Mouse (Mus musculus) CH12.LX (cell line): ENCODE results near the gene Wdfy3. TPM values are rescaled to one million over a fixed set of nuclear protein-coding genes. Genes with fewer than 3 reads are reported as not detected.

Experiments used
- DNase-seq: peaks from one replicate; pipeline ENCODE4 v3.0.0-alpha.2; 2013; ENCODE audit errors: extremely low read depth
- H3K27ac ChIP-seq: 2 replicates; pipeline ENCODE4 v1.5.1; 2012; ENCODE audit warnings: low read depth, mild to moderate bottlenecking, control low read depth, moderate library complexity; ENCODE audit not compliant: insufficient read depth
- H3K27me3 ChIP-seq: replicated peaks from 2 replicates; pipeline ENCODE3; 2012; ENCODE audit warnings: inconsistent platforms
- H3K36me3 ChIP-seq, 2 experiments: replicated peaks in 1 of 2; 2 replicates each; pipeline versions ENCODE3 to v1.6.1; 2012; ENCODE audit warnings: inconsistent platforms in 1 of 2, low read length in 1 of 2, mild to moderate bottlenecking in 1 of 2, mixed read lengths in 1 of 2, moderate library complexity in 1 of 2; ENCODE audit not compliant: control insufficient read depth in 1 of 2, insufficient read depth in 1 of 2
- H3K4me1 ChIP-seq, 2 experiments: 2 replicates each; pipeline ENCODE4 v1.6.1; 2012; ENCODE audit warnings: inconsistent platforms in 1 of 2, moderate library complexity in 1 of 2; ENCODE audit not compliant: insufficient read depth in 2 of 2, control insufficient read depth in 1 of 2
- H3K4me2 ChIP-seq: 2 replicates; pipeline ENCODE4 v1.6.1; 2012; ENCODE audit warnings: low read depth, mild to moderate bottlenecking, control low read depth; ENCODE audit not compliant: poor library complexity, insufficient read depth, severe bottlenecking
- H3K4me3 ChIP-seq, 3 experiments: fragments of 150-350 bp in 1 of 3; sonication (generic) in 1 of 3; replicated peaks in 1 of 3; 2 replicates each; pipeline versions ENCODE3 to v1.5.1; 2011 to 2012; ENCODE audit warnings: low read depth in 2 of 3, low read length in 2 of 3, mild to moderate bottlenecking in 2 of 3, moderate library complexity in 2 of 3, control low read depth in 1 of 3, improper control_type of control experiment in 1 of 3, inconsistent platforms in 1 of 3, mixed read lengths in 1 of 3; ENCODE audit not compliant: poor library complexity in 1 of 3
- H3K79me2 ChIP-seq: replicated peaks from 2 replicates; pipeline ENCODE4 v1.6.1; 2012; ENCODE audit warnings: mild to moderate bottlenecking, moderate library complexity; ENCODE audit not compliant: control insufficient read depth, poor library complexity, insufficient read depth, severe bottlenecking; ENCODE audit errors: extremely low read depth
- H3K9ac ChIP-seq: 2 replicates; pipeline ENCODE4 v1.6.1; 2012; ENCODE audit warnings: low read depth, mild to moderate bottlenecking, control low read depth, moderate library complexity; ENCODE audit not compliant: insufficient read depth
- H3K9me3 ChIP-seq: replicated peaks from 2 replicates; pipeline ENCODE3; 2012; ENCODE audit warnings: low read length, inconsistent platforms, mixed read lengths
- CHD1 ChIP-seq: IDR thresholded peaks from 2 replicates; pipeline ENCODE4 v1.6.1; 2012; ENCODE audit warnings: low read depth, low read length, improper control_type of control experiment, inconsistent platforms
- CTCF ChIP-seq, 2 experiments: IDR thresholded peaks in 1 of 2; conservative IDR thresholded peaks in 1 of 2; 2 replicates each; pipeline ENCODE4 v1.5.1; 2011 to 2012; ENCODE audit warnings: low read depth in 2 of 2, low read length in 2 of 2, improper control_type of control experiment in 1 of 2, inconsistent platforms in 1 of 2, mild to moderate bottlenecking in 1 of 2, moderate library complexity in 1 of 2
- E2F4 ChIP-seq: IDR thresholded peaks from 2 replicates; pipeline ENCODE4 v1.6.1; 2011; ENCODE audit warnings: low read depth, low read length, improper control_type of control experiment; ENCODE audit not compliant: insufficient replicate concordance
- GABPA ChIP-seq: IDR thresholded peaks from 2 replicates; pipeline ENCODE4 v1.6.1; 2012; ENCODE audit warnings: low read depth, low read length, improper control_type of control experiment, inconsistent platforms; ENCODE audit not compliant: insufficient replicate concordance
- JUN ChIP-seq: IDR thresholded peaks from 2 replicates; pipeline ENCODE4 v1.6.1; 2011; ENCODE audit warnings: low read depth, mild to moderate bottlenecking, low read length, improper control_type of control experiment, moderate library complexity; ENCODE audit not compliant: insufficient read depth
- JUND ChIP-seq: conservative IDR thresholded peaks from 2 replicates; pipeline ENCODE4 v1.6.1; 2011; ENCODE audit warnings: low read depth, low read length, improper control_type of control experiment
- KAT2A ChIP-seq: IDR thresholded peaks from 2 replicates; pipeline ENCODE4 v1.6.1; 2012; ENCODE audit warnings: low read length, improper control_type of control experiment, inconsistent platforms; ENCODE audit not compliant: insufficient replicate concordance
- MAFK ChIP-seq: IDR thresholded peaks from 2 replicates; pipeline ENCODE4 v1.6.1; 2011; ENCODE audit warnings: low read length, improper control_type of control experiment; ENCODE audit not compliant: insufficient replicate concordance
- MAX ChIP-seq: IDR thresholded peaks from 2 replicates; pipeline ENCODE4 v1.6.1; 2011; ENCODE audit warnings: low read length, improper control_type of control experiment
- MAZ ChIP-seq: IDR thresholded peaks from 2 replicates; pipeline ENCODE4 v1.6.1; 2012; ENCODE audit warnings: low read depth, mild to moderate bottlenecking, inconsistent platforms, low read length, improper control_type of control experiment, moderate library complexity
- MXI1 ChIP-seq: IDR thresholded peaks from 2 replicates; pipeline ENCODE4 v1.6.1; 2011; ENCODE audit warnings: mild to moderate bottlenecking, low read depth, low read length, improper control_type of control experiment
- POLR2AphosphoS2 ChIP-seq: IDR thresholded peaks from 2 replicates; pipeline ENCODE4 v1.6.1; 2011; ENCODE audit warnings: low read depth, low read length, improper control_type of control experiment
- RAD21 ChIP-seq: IDR thresholded peaks from 2 replicates; pipeline ENCODE4 v1.6.1; 2011; ENCODE audit warnings: low read depth, mild to moderate bottlenecking, low read length, improper control_type of control experiment, moderate library complexity
- RCOR1 ChIP-seq: conservative IDR thresholded peaks from 2 replicates; pipeline ENCODE4 v1.6.1; 2012; ENCODE audit warnings: low read depth, mild to moderate bottlenecking, inconsistent platforms, low read length, improper control_type of control experiment
- SMC3 ChIP-seq: IDR thresholded peaks from 2 replicates; pipeline ENCODE4 v1.6.1; 2011; ENCODE audit warnings: low read depth, low read length, improper control_type of control experiment
- TBP ChIP-seq: conservative IDR thresholded peaks from 2 replicates; pipeline ENCODE4 v1.6.1; 2011; ENCODE audit warnings: low read depth, low read length, improper control_type of control experiment
- TCF12 ChIP-seq: IDR thresholded peaks from 2 replicates; pipeline ENCODE4 v1.6.1; 2014; ENCODE audit warnings: low read depth, mild to moderate bottlenecking, inconsistent platforms, low read length, improper control_type of control experiment
- UBTF ChIP-seq: IDR thresholded peaks from 2 replicates; pipeline ENCODE4 v1.6.1; 2012; ENCODE audit warnings: low read depth, mild to moderate bottlenecking, inconsistent platforms, low read length, improper control_type of control experiment, moderate library complexity
- USF1 ChIP-seq: IDR thresholded peaks from 2 replicates; pipeline ENCODE4 v1.6.1; 2014; ENCODE audit warnings: low read depth, mild to moderate bottlenecking, inconsistent platforms, low read length, improper control_type of control experiment
- ZC3H11A ChIP-seq: IDR thresholded peaks from 2 replicates; pipeline ENCODE4 v1.6.1; 2012; ENCODE audit warnings: low read depth, mild to moderate bottlenecking, inconsistent platforms, low read length, improper control_type of control experiment
- ZKSCAN1 ChIP-seq: IDR thresholded peaks from 2 replicates; pipeline ENCODE4 v1.6.1; 2012; ENCODE audit warnings: low read depth, inconsistent platforms, low read length, improper control_type of control experiment, borderline replicate concordance
- ZMIZ1 ChIP-seq: IDR thresholded peaks from 2 replicates; pipeline ENCODE4 v1.6.1; 2012; ENCODE audit warnings: low read depth, mild to moderate bottlenecking, inconsistent platforms, low read length, improper control_type of control experiment
- dilution Hi-C: fragments of 300-500 bp; cut with MboI; formaldehyde crosslinking; loops from 2 replicates; pipeline ENCODE4 v1.14.3; 2020; ENCODE audit warnings: low sequenced_read_pairs; ENCODE audit not compliant: extremely low pct_unique_long_range_greater_than_20kb, extremely low pct_ligation_motif_present
- in situ Hi-C: fragments of 300-500 bp; cut with MboI; formaldehyde crosslinking; loops from 3 replicates; pipeline ENCODE4 v1.14.3; 2019; ENCODE audit warnings: low sequenced_read_pairs, low pct_ligation_motif_present, low pct_unique_long_range_greater_than_20kb, mixed read lengths
- polyA plus RNA-seq: library from polyadenylated mRNA; unstranded; fragments of >175 nt; gene quantifications from 2 replicates; pipeline ENCODE4 v1.2.1, GENCODE M21; 2012; ENCODE audit warnings: low read depth; ENCODE audit not compliant: insufficient read length
- total RNA-seq, 2 experiments: library from RNA; depleted of rRNA; stranded (reverse); fragments of 300-350 nt in 1 of 2; fragments of >200 nt in 1 of 2; gene quantifications; 2 replicates each; pipeline ENCODE4 v1.2.3; 2012 to 2014

The Wdfy3 gene
- total and polyA plus RNA-seq, 3 experiments = not detected

GRCm38 (mm10) chr5:101932971-101933810 lies 136.5 kb downstream of the Wdfy3 start:
- Histone ChIP-seq H3K9me3 (peaks cover 76% of the 10 kb centered on the region), H3K9ac (no peak overlapping the region), H3K4me3 (no peak overlapping the region), H3K36me3 (no peaks in the 10 kb centered on the region), H3K4me1 (no peaks in the 10 kb centered on the region), H3K27me3 (no peaks in the 10 kb centered on the region), H3K79me2 (no peaks in the 10 kb centered on the region), H3K27ac (no peak overlapping the region), H3K4me2 (no peak overlapping the region)
- DNase-seq = no peak
- TF ChIP-seq MAFK = no peak
- TF ChIP-seq CHD1 = no peak
- TF ChIP-seq RAD21 = no peak
- TF ChIP-seq E2F4 = no peak
- dilution Hi-C loops = no loop called here
- in situ Hi-C loops = no loop called here

GRCm38 (mm10) chr5:101931997-101932396 lies 137.7 kb downstream of the Wdfy3 start:
- TF ChIP-seq KAT2A = no peak
- TF ChIP-seq CTCF (conservative IDR thresholded peaks at IDR 0.05 in 1 of 2, IDR thresholded peaks at IDR 0.05 in 1 of 2; ENCODE audit: low read depth in 2 of 2, low read length in 2 of 2) = peak in 1 of 2 experiments; percentile 7; a peak in 1 of 4 replicates
- TF ChIP-seq TBP = no peak
- TF ChIP-seq, all 38 proteins: peak for 1
- no peak for DNase-seq
- dilution Hi-C loops = no loop called here
- in situ Hi-C loops = no loop called here
- H3K27me3 ChIP-seq = no peaks in the 10 kb centered on the region
- H3K36me3 ChIP-seq = no peaks in the 10 kb centered on the region
- H3K4me2 ChIP-seq = no peak overlapping the region
- no peak overlapping the region for H3K27ac ChIP-seq
- H3K9me3 ChIP-seq = peaks cover 73% of the 10 kb centered on the region
- no peak overlapping the region for H3K4me3 ChIP-seq
- H3K79me2 ChIP-seq = no peaks in the 10 kb centered on the region
- no peaks in the 10 kb centered on the region for H3K4me1 ChIP-seq
- no peak overlapping the region for H3K9ac ChIP-seq

- Histone ChIP-seq H3K9me3 (peaks cover 82% of the 10 kb centered on the region), H3K4me2 (no peak overlapping the region), H3K27me3 (no peaks in the 10 kb centered on the region), H3K4me1 (no peaks in the 10 kb centered on the region), H3K36me3 (no peaks in the 10 kb centered on the region), H3K79me2 (no peaks in the 10 kb centered on the region), H3K9ac (no peak overlapping the region), H3K27ac (no peak overlapping the region), H3K4me3 (no peak overlapping the region)
- DNase-seq = no peak
- dilution Hi-C loops = no loop called here
- TF ChIP-seq UBTF (no peak), MAX (no peak), ZKSCAN1 (no peak), ZC3H11A (no peak), JUN (no peak), RCOR1 (no peak), E2F4 (no peak), USF1 (no peak), MAZ (no peak), POLR2AphosphoS2 (no peak), TCF12 (no peak), GABPA (no peak), KAT2A (no peak), MXI1 (no peak), MAFK (no peak), ZMIZ1 (no peak), JUND (no peak), SMC3 (no peak)
- in situ Hi-C loops = no loop called here
These were observed 143.4 kb downstream of the Wdfy3 start for GRCm38 (mm10) chr5:101926311-101926710.
